Mouse (Mus musculus) adrenal gland, postnatal 10 days (tissue): ENCODE measurements at regions not wholly inside any gene's neighbourhood (a gene's known extent, or its start where the extent isn't known, plus 50 kb on each side); places are given as distances from the start of the nearest gene placed in this dataset.
"Not testable (repeated sequence)": the region's sequence is repeated elsewhere in the genome, so short reads cannot be mapped to it uniquely, and the experiment has no call there.

Experiments used
- DNase-seq: peaks from one replicate; pipeline ENCODE4 v3.0.0; 2021; ENCODE audit warnings: mixed read lengths

GRCm38 (mm10) chr2:72616412-72616811 is 140.5 kb downstream of the Cdca7 start:
- no peak for DNase-seq

GRCm38 (mm10) chr2:72619446-72619845 is 143.5 kb downstream of the Cdca7 start:
- no peak for DNase-seq

- no peak for DNase-seq
Measured at GRCm38 (mm10) chr2:72620182-72620652, 144.3 kb downstream of the Cdca7 start.

GRCm38 (mm10) chr2:72627915-72628314 is 152.0 kb downstream of the Cdca7 start:
- DNase-seq = peak; percentile 41

- no peak for DNase-seq
Measured at GRCm38 (mm10) chr2:72628626-72629470, 152.9 kb downstream of the Cdca7 start.

GRCm38 (mm10) chr2:72629691-72630461 is 153.9 kb downstream of the Cdca7 start:
- DNase-seq = no peak

- DNase-seq = no peak
Measured at GRCm38 (mm10) chr2:72637881-72638620, 162.1 kb downstream of the Cdca7 start.

GRCm38 (mm10) chr2:72639022-72639421 is 163.1 kb downstream of the Cdca7 start:
- no peak for DNase-seq

- no peak for DNase-seq
Measured at GRCm38 (mm10) chr2:72641228-72641627, 165.3 kb downstream of the Cdca7 start.

GRCm38 (mm10) chr2:72644151-72644843 is 168.3 kb downstream of the Cdca7 start:
- DNase-seq = no peak

GRCm38 (mm10) chr2:72647642-72648041 is 171.7 kb downstream of the Cdca7 start:
- no peak for DNase-seq

GRCm38 (mm10) chr2:72648294-72648693 is 172.3 kb downstream of the Cdca7 start:
- no peak for DNase-seq

GRCm38 (mm10) chr2:72655864-72656263 is 179.9 kb downstream of the Cdca7 start:
- no peak for DNase-seq

GRCm38 (mm10) chr2:72657101-72657920 is 181.4 kb downstream of the Cdca7 start:
- DNase-seq = no peak

GRCm38 (mm10) chr2:72662396-72662795 is 186.4 kb downstream of the Cdca7 start:
- no peak for DNase-seq

- no peak for DNase-seq
Measured at GRCm38 (mm10) chr2:72662979-72663780, 187.2 kb downstream of the Cdca7 start.

GRCm38 (mm10) chr2:72667396-72667795 is 191.4 kb downstream of the Cdca7 start:
- not testable (repeated sequence) for DNase-seq

GRCm38 (mm10) chr2:72672908-72673901 is 197.2 kb downstream of the Cdca7 start:
- no peak for DNase-seq

- peak; percentile 26 for DNase-seq
Measured at GRCm38 (mm10) chr2:72674229-72674628, 198.3 kb downstream of the Cdca7 start.
